Mouse (Mus musculus): ENCODE results near the gene Cd3eap.

The Cd3eap gene

DNA sequence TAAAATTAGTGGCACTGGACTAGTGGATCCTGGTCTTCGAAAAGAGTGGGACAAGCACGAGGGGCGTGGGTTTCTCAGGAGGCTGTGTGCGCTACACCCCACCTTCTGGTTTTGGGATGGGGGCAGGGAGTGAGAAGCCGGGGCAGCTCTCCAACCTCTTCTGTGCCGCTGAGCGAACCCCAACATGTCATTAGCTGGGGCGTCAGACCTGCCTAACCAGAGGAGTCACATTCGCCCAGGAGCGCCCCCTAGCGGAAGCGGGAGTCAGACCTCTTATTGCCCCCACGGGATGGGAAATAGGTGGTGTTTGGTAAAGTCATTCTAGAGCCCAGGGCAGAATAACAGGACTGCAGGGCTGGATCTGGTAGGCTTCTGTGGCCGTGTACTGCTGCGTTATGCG lies 2.4 kb upstream of the Cd3eap start:
- DNase-seq (ENCODE audit: low spot score): peak; percentile 72

DNA sequence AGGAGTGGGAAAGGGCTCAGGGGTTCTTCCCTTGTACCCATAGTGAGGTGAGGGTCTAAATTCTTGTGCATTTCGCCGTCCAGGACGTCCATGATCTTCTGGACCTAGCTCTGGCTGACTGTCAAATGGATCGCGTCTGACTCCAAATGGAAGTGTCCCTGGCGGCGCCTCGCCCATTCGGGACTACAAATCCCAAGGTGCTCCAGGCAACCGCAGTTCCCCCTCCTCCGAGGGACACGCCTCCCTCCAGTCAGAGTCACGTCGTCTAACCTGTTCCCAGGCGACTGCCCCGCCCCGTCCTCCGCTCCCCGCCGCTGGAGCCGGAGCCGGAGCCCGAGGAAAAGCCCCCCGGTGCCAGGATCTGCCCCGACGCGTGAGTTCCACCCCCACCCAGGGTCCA lies 1.7 kb upstream of the Cd3eap start:
- peak; percentile 95 for DNase-seq (ENCODE audit: low spot score)

DNA sequence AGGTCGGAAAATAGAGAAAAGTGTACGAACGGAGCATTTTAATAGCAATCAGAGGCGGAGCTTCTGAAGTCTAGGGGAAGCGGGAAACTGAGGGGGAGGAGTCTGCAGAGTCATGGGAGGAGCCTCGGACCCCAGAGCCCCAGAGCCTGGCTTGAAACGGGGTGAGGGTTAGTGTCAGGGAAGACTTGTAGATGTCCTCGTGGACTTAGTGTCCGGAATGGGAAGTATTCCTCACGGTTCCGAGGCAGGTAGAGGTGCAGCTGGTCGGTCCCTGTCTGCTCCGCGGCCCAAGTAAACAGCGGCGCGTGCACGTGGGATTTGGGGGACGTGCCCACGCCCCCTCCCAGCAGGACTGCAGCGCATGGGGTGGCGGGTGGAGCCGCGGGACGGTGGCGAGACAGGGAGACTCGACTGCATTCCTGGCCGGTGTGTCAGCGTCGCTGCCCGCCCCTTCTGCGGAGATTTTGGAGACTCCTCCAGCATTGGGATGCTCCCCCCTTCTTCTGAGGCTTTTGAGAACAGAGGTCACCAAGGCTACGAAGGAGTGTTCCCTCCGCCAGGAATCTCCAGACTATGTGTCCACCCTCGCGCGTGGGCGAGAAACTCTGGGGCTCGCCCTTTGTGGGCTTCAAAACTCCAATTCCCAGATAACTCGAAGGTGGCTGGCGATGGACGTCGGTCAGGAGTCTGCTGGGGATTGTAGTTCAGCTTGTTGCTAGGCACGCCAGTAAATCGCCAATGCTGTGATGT lies 784 bp upstream of the Cd3eap start:
- DNase-seq (ENCODE audit: low spot score): peak; percentile 91

DNA sequence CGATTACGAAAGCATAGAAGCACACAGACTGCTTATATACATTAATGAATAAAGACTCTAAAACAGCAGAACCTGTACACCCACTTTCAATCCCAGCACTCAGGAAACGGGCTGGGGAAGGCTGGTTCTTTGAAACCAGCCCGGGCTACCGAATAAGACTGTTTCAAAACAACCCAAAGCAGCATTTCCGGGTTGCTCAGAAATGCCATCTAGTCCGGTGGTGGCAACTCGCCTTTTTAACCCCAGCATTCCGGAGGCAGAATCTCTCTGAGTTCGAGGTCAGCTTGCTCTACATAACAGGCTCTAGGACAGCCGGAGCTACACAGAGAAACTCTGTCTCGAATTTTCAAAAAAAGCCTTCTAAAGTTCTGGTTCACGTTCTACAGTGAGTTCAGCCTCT lies 649 bp downstream of the Cd3eap start:
- DNase-seq (ENCODE audit: low spot score): no peak

DNA sequence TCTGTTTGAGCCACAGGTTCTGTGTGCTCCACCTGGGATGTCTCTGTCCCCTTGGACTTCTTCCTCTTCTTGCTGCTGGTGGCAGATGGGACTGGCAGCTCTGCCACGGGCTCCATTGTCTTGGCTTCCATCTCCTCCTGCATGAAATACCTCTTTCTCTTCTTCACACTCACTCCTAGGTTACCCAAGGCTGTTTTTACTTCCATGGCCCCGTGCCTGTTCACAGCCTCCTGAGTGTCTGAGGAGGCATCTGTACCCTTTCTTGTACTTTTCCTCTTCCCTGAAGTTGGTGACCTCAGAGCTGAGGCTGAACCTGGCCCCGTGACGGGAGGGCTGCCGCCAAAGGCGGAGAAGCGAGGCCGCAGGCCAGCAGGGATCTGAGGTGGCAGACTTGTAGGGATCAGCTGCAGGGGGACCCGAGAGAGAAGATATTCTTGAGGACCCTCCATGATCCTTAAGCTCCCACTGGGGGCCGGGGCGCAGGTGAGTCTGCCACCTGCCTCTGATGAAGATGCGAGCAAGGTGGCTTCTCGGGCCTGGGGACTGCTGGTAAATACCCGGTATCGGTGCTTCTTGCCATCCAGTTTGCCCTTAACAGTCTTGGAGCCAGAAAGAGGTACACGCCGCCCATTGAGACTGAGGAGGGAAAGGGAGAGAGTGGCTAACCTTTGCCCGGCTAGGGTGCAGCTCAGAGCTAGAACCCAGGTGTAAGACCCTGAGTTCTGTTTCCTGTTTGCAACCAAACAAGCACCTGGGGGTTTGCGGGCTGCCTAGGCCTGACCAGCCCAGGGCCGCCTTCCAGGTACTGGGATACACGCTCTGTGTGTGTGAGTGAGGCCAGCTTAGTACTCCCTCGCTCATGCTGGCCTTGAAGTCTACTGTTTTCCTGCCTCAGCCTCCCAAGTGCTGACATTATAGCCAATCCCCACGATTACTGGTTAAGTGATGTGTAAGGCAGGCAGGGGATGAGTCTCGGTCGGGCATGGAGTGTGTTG lies 1.6 kb downstream of the Cd3eap start:
- DNase-seq (ENCODE audit: low spot score): no peak

DNA sequence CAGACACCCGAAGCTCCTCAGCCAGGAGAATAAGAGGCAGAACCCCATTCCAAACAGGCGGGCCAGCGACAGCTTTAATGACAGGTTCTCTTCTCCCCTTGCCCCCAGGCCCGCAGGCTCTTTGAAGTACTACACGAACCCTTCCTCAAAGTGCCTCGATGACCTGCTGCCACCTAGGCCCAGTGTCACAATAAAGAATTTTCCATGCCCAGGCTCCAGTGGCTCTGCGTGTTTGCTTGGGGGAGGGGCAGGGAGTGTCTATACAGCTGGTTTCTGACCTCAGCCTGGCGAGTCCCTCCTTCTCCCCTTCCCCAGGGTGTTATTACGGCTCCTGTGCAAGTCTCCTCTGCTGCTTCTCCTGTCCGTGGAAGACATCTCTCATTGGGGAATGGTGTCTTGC lies 3.0 kb downstream of the Cd3eap start:
- no peak for DNase-seq (ENCODE audit: low spot score)

DNA sequence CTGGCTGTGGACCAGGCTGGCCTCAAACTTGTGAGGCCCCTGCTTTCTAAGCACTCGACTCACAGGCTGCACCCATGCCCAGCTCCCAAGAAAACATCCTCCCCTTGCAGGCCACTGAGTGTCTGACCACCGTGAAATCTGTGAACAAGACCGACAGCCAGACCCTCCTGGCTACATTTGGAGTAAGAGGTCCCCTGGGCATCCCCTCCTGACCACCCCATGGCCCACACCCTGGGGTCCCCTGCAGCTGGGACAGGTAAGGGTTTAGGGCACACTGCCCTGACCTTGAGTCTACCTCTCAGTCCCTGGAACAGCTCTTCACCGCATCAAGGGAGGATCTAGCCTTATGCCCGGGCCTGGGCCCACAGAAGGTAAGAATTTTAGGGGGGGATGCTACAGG lies 4.3 kb downstream of the Cd3eap start:
- DNase-seq (ENCODE audit: low spot score): no peak

DNA sequence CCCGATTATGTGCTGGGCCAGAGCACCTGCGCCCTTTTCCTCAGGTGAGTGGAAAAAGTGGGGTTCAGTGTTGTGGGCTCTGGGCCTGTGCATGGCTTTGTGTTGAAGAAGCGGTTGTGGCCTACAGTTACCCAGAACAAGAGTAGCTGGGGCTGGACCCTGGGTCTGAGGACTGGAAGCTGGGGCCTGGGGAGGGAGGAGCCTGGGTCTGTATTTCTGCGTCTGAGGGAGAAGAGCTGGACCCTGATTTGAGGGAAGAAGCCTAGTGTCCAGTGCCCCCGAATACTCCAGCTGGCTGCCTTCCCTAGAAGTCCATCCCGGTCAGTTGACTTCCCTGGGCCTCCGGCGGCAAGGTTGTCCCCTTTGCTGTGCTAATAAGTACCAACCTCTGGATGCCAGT lies 9.1 kb downstream of the Cd3eap start:
- DNase-seq (ENCODE audit: low spot score): no peak

DNA sequence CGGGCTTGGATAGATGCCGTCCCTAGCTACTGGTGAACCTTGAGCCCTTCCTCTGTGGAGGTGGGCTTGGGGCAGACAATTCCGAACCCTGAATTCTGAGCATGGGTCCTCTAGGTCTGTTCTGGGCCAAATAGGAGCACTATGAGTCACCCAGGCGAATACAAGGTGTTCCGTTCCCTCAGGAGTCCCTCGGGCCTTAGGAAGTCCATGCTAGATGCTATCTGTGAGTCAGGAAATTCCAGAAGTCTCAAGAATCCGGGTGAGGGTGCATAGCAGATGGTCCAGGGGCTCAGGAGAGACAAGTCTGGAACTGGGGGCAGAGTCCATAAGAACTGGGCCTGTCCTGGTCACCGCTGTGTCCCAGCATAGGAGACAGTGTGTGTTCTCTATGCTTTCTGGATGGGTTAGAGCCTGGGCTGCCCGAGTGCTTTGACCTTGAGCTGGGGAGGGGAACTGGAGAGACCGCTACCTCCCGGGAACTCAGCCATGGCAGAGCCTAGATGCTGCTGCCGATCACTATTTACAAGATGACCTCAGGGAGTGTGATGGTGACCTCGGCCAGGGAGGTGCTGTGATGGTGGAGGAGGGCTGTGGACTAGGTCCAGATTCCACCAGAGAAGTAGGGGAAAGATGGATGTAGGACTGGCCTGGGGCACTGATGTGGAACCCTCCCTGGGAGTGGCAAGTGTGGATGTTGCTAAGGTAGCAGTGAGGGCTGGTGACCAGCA lies 9.9 kb downstream of the Cd3eap start:
- DNase-seq (ENCODE audit: low spot score): no peak

DNA sequence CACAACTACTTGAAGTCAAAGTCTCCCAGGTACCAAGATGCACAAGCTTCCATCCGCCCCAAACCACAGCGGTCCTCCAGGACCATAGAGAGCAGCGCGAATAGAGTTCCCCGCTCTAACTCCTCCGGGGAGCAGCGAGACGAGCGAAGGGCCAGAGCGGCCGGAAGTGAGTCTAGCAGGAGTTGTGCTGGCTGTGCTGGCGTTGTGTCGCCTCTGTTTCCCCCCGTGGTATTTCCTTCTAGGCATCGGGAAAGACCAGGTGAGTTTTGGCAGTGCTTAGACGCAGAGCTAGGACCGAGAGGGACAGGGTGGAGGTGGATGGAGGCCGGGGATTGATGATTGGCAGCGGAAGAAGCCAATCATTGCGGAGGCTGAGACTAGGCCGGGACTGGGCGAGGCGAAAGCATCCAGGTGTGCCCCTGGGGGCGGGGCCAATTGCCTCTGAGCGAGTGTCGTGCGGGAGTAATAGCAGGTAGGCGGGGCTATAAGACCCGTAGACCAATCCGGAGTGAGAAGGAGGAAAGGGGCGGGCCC lies 14.3 kb downstream of the Cd3eap start:
- peak; percentile 98 for DNase-seq (ENCODE audit: low spot score)

DNA sequence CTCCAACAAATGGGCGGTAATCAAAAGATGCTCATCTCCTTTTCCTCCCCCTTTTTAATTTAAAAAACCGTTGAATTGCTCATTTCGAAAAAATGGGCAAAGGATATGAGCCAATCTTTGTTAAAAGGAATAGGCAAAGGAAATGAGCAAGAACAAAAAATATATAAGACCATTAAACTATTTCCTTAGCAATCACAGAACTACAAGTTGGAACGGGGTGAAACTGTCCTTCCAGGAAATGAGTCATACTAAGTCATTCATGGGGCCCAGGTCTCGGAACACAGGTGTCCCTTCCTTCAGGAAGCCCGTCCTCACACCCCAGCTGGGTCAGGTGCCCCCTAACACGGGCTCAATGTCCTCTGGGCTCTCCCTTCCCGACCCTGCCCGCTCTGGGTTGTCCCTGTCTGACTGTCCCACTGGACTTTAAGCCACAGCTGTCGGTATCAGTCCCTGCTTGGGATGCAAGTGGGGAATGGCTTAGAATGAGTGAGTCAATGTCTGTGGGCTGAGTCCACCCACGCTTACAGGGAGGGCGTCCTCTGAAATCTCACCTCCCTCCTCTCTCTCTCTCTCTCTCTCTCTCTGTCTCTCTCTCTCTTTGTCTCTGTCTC lies 14.9 kb downstream of the Cd3eap start, which contains the start of gene Ercc1:
Gene Ercc1 (plus strand): TSS at position 542 of the 611 bp plus-strand sequence.
- DNase-seq (ENCODE audit: low spot score): no peak

DNA sequence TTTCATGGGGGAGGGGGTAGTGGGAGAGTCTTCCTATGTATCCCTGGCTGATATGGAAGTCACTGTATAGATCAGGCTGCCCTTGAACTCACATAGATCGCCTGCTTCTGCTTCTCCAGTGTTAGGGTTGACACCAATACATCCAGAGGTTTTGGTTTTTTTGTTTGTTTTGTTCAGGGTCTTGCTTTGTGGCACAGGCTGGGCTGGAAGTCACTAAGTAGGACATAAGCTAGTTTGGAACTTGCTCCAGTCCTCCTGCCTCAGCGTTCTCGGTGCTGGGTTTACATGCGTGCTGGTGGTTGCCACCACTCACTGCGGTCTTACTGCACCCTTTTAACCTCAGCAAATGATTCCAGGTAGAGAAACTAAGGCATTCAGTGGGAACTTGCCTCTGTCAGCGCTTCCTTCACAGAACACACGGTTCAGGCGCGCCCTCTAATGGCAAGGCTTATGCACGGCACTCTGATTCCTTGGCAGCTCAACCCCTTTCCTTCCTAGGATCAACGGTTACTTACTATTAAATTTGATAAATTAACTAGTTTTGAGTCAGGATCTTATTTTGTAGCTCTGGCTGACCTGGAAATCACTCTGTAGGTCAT lies 16.0 kb downstream of the Cd3eap start:
- DNase-seq (ENCODE audit: low spot score): peak; percentile 95

DNA sequence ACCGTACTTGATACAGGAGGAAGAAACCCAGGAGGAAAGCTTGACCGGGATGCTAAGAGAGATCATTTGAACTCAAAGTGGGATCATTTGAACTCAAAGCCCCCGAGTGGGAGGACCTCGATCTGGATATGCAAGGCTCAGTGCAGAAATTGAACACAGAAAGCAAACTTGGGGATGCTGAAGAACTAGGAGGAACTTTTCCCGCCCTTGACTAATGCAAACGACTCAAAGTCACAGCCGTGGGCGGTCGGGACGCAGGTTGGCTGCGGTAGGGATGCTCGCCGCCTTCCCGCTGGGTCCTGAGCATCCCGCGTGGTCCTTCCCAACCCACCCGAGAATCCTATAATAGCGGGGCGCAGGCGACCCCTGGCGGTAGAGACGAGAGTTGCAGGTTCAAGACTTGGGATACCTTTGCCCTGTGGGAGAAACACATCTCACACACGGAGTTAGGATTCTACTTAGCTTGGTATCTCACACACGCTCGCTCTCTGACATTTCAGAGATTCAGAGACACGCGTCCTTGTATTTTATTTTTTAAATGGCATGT lies 16.7 kb downstream of the Cd3eap start:
- peak; percentile 89 for DNase-seq (ENCODE audit: low spot score)

DNA sequence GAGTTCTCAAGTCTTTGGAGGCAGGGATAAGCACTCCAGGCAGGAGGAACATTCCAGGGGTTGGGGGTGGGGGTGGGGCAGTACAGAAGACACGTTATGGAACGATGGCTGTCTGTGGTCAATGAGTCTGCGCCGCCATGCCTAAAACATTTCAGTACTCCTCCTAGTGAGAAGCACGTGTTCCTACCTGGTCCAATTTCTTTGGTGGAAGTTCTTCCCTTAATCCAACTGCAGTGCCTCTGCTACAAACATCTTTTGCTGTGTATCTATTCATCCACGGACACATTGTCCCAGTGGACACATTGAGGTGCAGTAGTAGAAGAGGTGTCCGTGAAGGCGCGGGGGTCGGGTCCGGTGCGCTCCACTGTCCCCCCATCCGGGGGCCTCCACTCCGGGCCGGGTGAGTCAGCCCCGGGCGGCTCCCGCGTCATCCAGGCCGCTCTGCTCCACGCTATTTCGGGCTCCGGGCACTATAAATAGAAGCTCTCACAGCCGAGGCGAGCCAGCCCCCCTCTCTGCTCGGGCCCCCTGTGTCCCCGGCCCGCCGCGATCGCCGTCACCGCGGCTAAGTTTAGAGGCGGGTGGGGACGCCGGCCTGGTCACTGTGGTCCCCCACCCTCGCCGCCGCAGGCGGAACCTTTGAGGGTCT lies 17.4 kb downstream of the Cd3eap start:
- no peak for DNase-seq (ENCODE audit: low spot score)

DNA sequence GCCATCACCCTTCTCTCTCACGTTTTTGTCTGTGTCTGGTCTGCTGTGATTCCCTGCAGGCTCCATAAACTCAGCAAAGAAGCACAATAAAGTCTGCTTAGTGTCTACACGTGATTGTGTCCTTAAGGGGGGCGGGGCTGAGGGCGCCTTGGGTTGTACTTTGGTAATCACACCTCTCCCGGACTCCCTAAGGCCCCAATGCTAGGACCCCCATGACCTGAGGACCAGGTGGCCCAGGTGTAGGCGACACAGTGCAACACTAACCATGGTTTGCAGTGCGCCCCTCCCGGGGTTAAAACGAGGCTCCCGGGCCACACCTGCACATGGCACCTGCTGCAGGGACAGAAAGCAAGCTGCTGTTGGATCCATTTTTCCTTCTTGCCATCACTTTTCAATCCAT lies 18.0 kb downstream of the Cd3eap start:
- DNase-seq (ENCODE audit: low spot score): no peak

DNA sequence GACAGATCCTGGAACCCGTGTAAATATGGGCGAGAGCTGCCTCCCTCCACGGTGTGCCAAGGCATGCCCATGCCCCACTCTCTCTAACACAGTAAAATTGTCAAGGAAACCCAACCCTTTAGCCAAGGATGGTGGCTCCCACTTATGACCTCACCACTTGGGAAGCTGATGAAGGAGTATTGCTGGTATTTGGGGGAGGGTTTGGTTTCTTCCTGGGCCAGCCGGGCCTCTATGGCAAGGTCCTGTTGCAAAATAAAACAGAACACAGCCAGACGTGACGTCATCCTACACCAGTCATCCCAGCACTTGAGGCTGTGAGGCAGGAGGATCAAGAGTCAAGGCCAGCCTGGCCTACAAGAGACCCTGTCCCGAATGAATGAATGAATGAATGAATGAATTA lies 20.7 kb downstream of the Cd3eap start:
- DNase-seq (ENCODE audit: low spot score): no peak

DNA sequence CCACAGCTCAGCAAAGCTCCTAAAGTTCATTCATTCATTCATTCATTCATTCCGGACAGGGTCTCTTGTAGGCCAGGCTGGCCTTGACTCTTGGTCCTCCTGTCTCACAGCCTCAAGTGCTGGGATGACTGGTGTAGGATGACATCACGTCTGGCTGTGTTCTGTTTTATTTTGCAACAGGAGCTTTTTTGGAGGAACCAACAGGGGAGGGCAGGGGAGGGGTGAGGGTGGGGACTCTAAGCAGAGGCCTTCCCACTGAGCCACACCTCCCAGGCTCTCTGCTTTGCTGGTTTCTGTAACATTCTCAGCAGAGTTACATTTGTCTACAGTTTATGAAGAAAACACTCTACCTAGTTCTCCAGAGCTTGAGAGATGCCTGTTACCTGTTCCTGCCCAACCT lies 21.2 kb downstream of the Cd3eap start:
- DNase-seq (ENCODE audit: low spot score): no peak

DNA sequence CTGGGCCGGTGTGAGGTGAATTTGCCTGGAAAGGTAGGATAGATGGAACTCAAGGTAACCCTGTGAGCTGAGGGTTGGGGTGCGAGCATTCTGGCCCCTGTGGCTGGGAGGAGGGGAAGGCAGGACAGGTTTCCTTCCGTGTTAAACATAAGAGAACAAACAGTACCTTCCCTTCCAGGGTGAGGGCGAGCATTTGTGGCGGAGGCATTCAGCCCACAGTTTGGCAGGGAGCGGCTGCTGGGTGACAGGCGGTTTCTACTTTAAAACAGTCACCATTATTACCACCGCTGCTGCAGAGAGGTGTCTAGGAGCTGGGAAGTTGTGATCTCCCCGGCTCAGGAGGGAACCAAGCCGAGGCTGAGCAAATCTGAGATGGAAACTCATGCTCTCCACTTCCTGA lies 22.2 kb downstream of the Cd3eap start:
- no peak for DNase-seq (ENCODE audit: low spot score)

DNA sequence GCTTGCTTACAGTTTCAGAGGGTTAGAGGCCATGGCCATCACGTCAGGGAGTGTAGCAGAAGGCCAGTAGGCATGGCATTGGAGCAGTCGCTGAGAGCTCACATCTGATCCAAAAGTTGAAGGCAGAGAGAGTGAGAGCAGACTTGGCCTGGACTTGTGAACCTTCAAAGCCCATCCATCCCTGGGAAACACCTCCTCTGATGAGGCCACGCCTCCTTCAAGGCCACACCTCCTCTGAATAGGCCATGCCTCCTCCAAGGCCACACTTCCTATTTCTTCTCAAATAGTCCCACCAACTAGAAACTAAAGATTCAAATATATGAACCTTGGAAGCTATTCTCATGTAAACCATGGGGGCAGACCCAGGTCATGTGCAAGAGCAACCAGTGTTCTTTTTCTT lies 23.7 kb downstream of the Cd3eap start:
- DNase-seq (ENCODE audit: low spot score): no peak

DNA sequence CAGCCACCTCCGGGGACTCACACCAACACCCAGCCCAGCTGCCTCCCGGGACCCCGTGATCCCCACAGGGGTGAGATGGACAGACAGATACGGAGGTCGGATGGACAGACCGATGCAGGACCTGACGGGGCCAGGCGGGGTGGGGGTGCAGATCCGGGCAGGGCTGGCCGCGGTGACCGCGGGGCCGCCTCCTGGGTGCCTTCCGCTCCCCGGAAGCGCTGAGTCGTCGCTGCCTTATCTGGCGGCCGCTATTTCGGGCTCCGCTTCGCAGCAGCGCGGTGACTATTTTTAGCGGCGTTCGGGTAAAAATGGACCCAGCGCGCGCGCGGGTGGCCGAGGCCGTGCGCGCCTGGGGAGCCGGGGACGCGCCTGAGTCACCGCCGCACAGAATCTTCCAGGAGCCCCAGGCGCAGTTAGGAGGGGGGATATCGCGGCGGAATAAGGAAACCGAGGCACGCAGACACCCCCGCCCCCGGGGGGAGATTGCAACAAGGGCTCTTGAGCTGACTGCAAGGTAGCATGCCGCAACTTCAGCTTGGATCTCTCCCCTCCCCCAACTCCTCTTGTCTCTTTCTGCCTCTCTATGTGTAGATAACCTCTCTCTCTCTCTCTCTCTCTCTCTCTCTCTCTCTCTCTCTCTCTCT lies 26.5 kb downstream of the Cd3eap start:
- peak; percentile 61 for DNase-seq (ENCODE audit: low spot score)

Measured in embryo, embryonic 10 days (tissue).